Mouse (Mus musculus) testis, postnatal 14 days (tissue): ENCODE measurements around the gene Fto.

ENCODE experiments used
- DNase-seq: peaks from one replicate; pipeline ENCODE4 v3.0.0; 2021; ENCODE audit warnings: low spot score

Gene Fto

DNA sequence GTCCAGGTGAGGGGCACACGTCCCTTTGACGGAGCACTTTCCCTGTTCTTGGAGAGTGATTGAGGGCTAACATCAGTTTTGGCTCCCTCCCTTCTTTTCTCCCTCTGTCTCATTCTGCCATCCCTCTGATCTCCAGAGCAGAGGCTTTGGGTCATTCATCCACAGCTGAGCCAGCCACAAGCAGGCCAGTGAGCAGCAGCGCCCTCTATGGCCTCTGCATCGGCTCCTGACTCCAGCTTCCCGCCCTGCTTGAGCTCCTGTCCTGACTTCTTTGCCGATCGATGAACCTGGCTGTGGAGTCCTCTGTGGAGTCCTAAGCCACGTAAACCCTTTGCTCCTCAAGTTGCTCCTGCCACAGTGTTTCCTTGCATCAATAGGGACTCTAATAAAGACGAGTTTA, 10.9 kb downstream of the Fto start:
- no peak for DNase-seq

GRCm38 (mm10) chr8:91324916-91325315, 11.6 kb downstream of the Fto start:
- no peak for DNase-seq

GRCm38 (mm10) chr8:91326018-91326417, 12.7 kb downstream of the Fto start:
- DNase-seq, result no peak

- DNase-seq, result no peak
Observed at GRCm38 (mm10) chr8:91326946-91327345, 13.6 kb downstream of the Fto start.

DNA sequence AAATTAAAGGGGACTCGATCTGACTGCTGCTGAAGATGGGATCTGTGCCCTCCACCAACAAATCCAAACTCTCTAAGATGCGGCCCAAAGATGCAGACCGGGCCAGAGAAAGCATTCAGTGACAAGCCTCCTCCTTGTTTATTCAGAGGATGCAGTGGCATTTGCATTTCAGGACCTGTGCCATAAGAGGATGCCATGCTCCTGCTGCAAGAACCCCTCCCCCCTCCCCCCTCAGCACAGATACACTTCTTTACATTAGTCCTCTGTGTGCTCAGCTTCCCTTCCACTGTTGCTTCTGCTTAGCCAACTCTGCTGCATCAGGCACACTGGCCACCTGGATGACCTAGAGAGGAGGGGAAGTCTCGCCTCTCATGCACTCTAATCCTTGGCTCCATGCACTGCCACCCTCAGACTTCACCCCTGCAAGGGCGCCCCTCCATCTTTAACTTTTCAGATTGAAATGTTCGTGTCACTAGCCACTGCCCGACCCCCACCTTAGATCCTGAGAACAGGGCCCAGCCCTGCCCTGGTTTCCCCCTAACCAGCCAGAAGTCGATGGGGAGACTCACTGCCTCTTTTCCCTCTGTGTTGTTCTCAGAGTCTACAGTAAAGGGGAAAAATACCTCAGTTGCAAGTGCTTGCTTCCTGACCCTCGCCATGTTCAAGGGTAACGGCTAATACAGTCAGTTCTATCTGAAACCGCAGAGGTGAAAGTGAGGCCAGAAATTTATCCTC, 14.3 kb downstream of the Fto start:
- no peak for DNase-seq

DNA sequence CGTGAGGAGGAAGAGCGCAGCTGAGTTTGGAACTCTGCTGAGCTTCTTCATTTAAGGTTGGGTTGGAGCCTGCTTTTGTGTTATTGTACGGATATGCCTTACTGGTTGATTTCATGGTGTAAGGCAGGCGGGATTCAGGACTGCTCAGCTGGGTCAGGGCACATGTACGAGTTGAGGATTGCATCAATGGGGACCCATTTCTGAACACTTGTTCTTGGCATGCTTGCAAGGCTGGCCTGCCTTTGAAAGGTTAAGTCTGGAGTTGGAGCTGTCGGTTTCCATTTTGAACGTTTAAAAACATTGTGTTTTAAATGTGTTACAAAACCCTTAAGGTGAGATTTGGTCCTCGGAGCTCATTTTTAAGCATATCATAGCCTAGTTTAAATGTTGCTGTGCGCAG, 15.7 kb downstream of the Fto start:
- DNase-seq, result no peak

DNA sequence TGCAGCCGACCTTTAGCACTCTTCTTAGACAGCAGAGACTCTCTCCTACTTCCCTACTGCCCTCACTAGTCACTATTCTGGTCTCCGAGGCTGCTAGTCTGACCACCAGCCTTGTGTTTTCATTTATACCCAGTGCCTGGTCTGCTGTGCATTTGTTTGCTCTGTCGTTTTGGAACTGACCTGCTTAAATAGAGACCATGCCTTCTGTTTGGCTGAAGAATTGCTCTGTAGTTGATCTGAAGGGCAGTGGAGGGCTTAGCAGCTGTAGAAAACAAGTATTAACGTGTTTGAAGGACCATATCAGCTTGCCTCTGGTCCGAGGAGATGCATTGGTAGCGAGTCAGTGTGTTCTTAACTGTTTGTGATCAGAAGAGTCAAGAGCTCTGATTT, 16.1 kb downstream of the Fto start:
- no peak for DNase-seq

GRCm38 (mm10) chr8:91338389-91339154, 25.2 kb downstream of the Fto start:
- DNase-seq, result no peak

- no peak for DNase-seq
Observed at GRCm38 (mm10) chr8:91339651-91340050, 26.3 kb downstream of the Fto start.

- DNase-seq, result no peak
Observed at GRCm38 (mm10) chr8:91340746-91341145, 27.4 kb downstream of the Fto start.

DNA sequence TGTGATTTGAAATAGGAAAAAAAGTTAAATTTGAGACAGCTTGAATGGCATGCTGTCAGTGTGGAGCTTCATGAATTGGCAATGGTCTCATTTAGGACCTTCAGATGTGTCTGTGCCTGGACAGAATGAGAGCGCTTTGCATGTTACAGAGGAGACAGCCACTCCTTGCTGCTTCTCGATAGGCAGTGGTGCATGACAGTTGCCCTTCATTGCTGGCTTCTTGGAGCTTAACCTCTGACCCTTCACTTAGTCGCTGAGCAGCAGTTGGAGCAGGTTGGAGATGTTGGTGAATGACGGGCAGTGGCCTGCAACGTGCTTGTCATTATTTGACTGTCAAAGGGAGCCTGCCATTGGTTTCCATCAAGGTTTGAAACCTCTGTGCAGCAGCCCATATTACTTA, 28.9 kb downstream of the Fto start:
- no peak for DNase-seq

- no peak for DNase-seq
Observed at GRCm38 (mm10) chr8:91342798-91343197, 29.5 kb downstream of the Fto start.

- DNase-seq, result no peak
Observed at GRCm38 (mm10) chr8:91344659-91345058, 31.3 kb downstream of the Fto start.

DNA sequence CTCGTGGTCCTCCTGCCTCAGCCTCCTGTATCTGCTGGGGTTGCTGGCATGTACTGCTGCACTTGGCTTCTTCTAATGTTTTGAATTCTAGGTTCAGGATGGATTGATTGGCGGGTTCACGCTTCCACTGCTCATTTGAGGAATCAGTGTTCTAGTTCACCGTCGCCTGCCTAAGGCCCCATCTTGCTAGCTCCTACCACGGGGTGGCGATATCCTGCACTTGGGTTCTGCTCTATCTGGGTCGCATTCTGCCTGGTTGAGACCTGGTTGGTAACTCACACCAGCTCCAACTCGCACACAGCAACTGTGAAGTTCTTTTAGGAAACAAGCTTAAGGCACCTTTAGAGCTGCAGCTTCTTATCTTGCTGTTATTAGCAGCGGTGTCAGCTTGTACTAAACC, 33.8 kb downstream of the Fto start:
- DNase-seq, result no peak

GRCm38 (mm10) chr8:91347595-91347994, 34.3 kb downstream of the Fto start:
- DNase-seq, result no peak

DNA sequence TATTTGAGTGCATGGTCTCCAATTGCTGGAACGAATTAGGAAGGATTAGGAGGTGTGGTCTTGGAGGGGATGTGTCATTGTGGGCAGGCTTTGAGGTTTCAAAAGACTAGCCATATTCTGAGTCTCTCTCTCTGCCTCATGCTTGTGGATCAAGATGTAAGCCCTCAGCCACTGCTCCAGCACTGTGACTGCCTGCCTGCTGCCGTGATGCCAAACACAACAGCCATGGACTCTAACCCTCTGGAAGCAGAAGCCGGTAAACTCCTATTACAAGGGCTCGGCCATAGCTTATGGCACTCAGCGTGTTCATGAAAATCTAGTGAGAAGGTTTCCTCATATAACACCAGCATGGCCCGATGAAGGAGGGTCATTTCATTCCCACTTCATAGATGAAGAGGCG, 36.5 kb downstream of the Fto start:
- no peak for DNase-seq

DNA sequence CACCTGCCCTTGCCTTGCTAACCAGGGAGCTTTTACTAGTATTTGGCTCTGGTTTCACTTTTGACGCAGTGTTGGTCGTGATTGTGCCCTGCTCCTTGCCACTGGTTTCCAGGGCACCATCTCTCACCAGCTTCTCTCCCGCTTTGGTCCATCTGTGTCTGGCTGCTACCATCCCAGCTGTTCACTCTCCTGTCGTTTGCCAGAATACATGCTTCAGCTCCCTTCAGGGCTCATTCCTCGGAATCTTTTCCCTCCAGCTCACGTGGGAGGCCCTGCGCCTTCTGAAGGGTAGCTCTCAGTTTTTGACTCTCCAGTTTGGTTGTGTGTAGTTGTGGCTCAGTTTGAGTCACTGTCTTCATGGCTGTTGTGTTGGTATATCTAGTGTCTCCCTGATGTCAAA, 37.3 kb downstream of the Fto start:
- no peak for DNase-seq

DNA sequence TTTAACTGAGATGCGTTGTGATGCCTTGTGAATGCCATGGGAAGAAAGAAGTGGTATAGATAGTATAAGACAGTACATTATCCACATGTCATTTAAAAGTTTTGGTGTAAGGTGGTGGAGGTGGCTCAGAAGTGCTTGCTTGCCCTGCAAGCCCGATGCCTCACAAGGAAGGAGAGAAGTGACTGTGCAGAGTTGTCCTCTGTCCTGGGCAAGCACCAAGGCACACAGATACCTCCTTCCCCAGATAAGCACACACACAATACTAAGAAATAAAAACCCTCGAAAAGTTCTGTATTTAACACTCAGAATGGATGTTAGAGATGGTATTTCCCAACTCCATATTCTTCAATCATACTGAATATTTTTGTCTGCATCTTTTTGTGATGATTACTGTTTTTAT, 39.3 kb downstream of the Fto start:
- no peak for DNase-seq

DNA sequence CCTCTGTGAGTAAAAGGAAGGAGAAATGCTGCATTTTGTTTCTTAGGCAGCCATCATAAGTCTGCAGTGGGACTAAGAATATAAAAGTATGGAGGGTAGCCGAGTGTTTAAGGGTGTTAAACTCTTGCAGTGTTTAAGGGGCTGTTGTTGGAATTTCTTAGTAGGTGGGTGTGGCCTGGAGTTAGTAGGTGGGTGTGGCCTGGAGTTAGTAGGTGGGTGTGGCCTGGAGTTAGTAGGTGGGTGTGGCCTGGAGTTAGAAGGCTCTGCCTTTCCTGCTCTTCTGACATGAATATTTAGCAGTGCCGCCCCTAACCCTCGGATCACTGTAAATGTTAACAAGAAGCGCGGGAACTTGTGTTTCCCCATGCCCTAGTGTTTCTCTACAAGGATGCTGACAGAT, 39.7 kb downstream of the Fto start:
- no peak for DNase-seq

DNA sequence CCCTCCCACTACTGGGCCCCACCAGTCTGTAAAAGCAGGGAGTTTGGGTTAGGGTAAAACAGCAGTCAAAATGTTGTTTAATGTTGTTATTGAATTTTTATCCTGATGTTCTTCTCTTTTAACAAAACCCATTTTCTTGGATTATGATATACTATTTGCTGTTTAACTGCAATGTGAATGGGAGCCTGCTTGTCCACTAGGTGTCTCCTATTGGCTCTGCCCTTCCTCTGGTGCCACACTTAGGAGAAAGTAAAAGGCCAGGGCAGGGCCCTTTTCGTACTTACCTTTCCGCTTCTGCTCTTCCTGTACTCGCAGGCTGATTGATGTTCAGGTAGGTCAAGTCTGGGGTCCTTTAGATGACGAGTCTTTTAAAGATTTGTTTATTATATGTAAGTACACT, 40.6 kb downstream of the Fto start:
- DNase-seq, result no peak

GRCm38 (mm10) chr8:91355301-91355905, 42.1 kb downstream of the Fto start:
- no peak for DNase-seq

- no peak for DNase-seq
Observed at GRCm38 (mm10) chr8:91355956-91356699, 42.8 kb downstream of the Fto start.
